Mouse (Mus musculus) cortical plate, adult 2 months (tissue): ENCODE measurements around the gene Srd5a1. TPM values are rescaled to one million over a fixed set of nuclear protein-coding genes. Genes with fewer than 3 reads are reported as not detected.

Experiments used
- H3K27ac ChIP-seq: fragments of 200-500 bp; 2 replicates; pipeline ENCODE4 v1.5.1; 2012; ENCODE audit warnings: low read length, control low read depth, inconsistent platforms; ENCODE audit not compliant: insufficient read depth
- H3K4me1 ChIP-seq: fragments of 200-500 bp; 2 replicates; pipeline ENCODE4 v1.6.1; 2011; ENCODE audit warnings: low read length; ENCODE audit not compliant: control insufficient read depth, insufficient read depth
- H3K4me3 ChIP-seq: fragments of 200-500 bp; 2 replicates; pipeline ENCODE4 v1.5.1; 2011; ENCODE audit warnings: mild to moderate bottlenecking, low read length, control low read depth; ENCODE audit not compliant: insufficient read depth
- CTCF ChIP-seq: fragments of 200-500 bp; IDR thresholded peaks from 2 replicates; pipeline ENCODE4 v1.5.1; 2011; ENCODE audit warnings: mild to moderate bottlenecking, control low read depth, low read length; ENCODE audit not compliant: insufficient read depth; ENCODE audit errors: extremely low read depth
- POLR2A ChIP-seq: fragments of 200-500 bp; IDR thresholded peaks from 2 replicates; pipeline ENCODE4 v1.6.1; 2011; ENCODE audit warnings: mild to moderate bottlenecking, low read length, control low read depth; ENCODE audit not compliant: insufficient read depth; ENCODE audit errors: extremely low read depth
- polyA plus RNA-seq: library from polyadenylated mRNA; depleted of rRNA; stranded (reverse); fragments of >200 nt; gene quantifications from 2 replicates; pipeline ENCODE4 v1.2.3, GENCODE M21; 2012; rRNA removed

Srd5a1 gene
- 14.1 and 14.7 TPM in 2 replicates for polyA plus RNA-seq

DNA sequence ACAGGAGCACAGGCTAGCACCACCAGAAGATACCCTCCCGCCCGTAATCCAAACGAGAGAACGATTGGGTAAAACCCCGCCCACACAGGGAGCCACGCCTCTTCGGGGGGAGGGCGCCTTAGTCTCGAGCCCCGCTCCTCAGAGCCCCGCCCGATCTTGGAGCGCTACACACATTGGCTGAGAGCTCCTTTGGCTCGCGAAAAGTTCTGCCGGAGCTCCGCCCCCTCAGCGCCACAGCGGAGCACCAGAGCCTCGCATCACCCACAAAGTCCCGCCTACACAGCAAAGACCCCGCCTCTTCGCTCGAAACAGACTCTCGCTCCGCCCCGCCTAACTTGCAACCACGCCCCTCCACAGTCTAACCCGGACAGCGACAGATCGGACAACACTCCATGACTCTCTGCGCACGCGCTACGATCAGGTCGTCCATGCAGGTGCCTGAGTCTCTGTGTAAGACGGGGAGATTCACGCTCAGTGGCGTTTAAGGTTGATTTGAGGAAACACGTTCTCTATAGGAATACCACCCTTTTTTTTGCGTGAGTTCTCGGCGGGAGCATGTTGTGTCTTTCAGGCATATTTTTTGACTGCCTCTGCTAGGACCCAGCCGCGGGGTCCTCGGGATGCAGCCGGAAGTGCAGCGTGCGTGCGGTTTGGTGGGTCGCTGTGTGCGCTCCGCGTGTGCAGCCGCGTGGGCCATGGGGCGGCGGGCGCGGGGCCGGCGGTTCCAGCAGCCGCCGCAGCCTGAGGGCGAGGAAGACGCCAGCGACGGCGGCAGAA lies at the start of gene Srd5a1:
TSS of gene Srd5a1 (minus strand) at position 45 of the 777 bp plus-strand sequence.
- H3K4me1 ChIP-seq = 0 out of 2 replicates have a peak, but pooled peaks cover 2% of the 10 kb centered on the region
- TF ChIP-seq CTCF = no peak
- TF ChIP-seq POLR2A = 0 out of 2 replicates have a peak, but pooled peaks have one; percentile 41
- peak within 1 kb of the TSS; percentile 59 for H3K4me3 ChIP-seq
- peak within 1 kb of the TSS; percentile 79 for H3K27ac ChIP-seq

DNA sequence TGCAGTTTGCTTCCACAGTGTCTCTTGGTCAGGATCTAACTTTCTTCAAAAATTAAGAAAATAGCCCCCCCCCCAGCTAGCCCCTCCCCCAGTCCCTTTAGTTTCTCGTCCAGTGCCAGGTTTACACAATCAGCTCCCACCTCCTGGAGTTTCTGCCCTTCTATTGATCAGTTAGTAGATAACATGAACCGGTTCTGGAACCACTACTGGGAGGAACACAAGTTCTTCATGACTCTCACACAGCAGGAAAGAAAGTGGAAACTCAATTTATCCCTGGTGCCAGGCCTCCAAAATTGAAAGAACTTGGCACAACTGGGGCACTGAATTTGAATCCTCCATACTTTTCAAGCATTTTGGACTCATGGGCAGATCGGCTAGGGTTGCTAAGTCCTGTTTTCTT lies 43.3 kb upstream of the Srd5a1 start:
- Histone ChIP-seq H3K27ac (no peak overlapping the region), H3K4me1 (no peaks in the 10 kb centered on the region), H3K4me3 (no peak overlapping the region)
- no peak for TF ChIP-seq POLR2A
- no peak for TF ChIP-seq CTCF

DNA sequence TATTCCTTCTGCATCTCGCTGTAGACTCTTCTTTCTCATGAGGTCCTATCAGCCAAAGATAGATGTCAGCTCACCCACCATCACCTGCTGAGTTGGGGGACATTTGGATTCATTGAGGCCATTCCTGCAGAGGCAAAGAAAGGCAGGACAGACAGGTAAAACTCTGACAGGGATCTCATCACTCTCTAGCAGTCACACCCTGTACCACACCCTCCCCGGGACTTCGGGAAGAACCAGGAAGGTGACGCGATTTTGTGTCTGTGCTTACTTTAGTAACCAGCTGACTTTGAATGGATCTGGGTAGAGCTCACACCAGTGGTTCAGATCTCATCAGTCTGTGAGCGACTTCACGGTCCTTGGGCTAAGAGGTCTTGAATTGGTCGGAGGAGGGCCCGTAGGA lies 35.2 kb upstream of the Srd5a1 start:
- no peak overlapping the region for H3K4me3 ChIP-seq
- no peak overlapping the region for H3K27ac ChIP-seq
- no peaks in the 10 kb centered on the region; the same call in 1 of the 2 replicates for H3K4me1 ChIP-seq
- TF ChIP-seq POLR2A = no peak
- TF ChIP-seq CTCF = no peak

DNA sequence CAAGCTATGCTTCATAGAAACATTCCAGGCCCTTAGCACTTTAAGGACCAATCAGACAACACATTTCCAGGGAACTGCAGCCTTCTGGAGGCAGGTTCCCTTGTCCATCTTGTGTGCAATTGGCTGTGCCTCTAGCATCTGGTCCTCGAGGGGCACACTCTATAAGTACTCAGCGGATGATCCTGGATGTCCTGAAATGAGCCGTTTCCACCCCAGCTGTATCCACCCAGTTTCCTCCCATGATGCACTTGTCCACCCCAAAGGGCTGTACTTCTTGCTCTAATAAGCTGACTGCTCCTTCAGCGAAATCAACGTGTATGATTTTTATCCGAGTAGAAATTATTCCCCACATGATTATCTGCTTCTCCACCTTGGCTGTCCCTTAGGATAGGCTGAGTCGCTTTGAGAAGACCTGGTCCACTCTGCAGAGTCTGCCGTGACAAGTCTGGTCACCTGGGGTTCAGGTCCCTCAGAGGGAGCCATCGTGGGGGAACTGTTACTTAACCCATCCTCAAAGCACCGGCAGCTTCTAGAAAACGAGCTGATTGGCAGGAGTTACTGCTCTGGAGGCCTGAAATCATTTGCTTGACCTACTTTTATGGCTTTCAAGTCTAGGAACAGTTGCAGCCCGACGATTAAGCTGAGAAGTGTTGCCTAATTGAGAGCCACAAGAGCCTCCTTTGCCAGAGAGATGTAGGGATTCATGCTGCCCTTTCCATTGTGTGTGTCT lies 34.6 kb upstream of the Srd5a1 start:
- H3K4me1 ChIP-seq = no peaks in the 10 kb centered on the region; the same call in 1 of the 2 replicates
- H3K27ac ChIP-seq = no peak overlapping the region
- no peak overlapping the region for H3K4me3 ChIP-seq
- no peak for TF ChIP-seq POLR2A
- TF ChIP-seq CTCF = no peak

DNA sequence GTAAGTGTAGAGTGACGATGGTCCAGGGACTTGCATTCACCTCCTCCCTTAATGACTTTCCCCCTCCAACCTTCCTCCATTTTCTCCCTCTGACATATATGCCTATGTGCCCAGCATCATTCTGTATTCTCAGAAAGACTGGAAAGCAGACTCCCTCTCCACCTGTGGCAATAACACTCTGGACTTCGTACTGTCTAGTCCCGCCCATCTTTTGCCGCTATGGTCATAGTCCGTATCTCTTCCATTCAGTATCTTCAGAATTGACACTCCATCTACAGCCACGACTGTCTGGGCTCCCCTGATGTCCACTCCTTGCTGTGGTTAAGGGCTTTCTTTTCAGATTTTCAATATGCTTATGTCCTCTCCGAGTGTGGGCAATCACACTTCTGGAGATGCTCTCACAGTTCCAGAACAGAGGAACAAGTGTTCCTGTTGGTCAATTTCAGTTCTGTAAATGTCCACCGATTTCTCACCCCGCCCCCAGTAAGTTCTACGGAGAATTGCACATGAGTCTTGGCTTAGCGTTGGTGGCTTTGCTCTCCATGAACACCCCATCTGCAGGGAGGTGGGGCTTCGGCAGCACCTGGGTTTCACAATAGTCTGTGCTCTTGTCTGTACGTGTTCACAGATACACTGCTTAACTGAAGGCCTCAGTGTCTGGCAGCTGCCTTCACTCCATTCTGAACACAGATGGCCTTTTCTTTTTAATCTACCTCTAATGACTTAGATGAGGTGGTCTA lies 33.4 kb upstream of the Srd5a1 start:
- H3K27ac ChIP-seq = no peak overlapping the region
- H3K4me3 ChIP-seq = no peak overlapping the region
- no peak for TF ChIP-seq CTCF
- TF ChIP-seq POLR2A = no peak
- H3K4me1 ChIP-seq = no peaks in the 10 kb centered on the region; the same call in 1 of the 2 replicates

DNA sequence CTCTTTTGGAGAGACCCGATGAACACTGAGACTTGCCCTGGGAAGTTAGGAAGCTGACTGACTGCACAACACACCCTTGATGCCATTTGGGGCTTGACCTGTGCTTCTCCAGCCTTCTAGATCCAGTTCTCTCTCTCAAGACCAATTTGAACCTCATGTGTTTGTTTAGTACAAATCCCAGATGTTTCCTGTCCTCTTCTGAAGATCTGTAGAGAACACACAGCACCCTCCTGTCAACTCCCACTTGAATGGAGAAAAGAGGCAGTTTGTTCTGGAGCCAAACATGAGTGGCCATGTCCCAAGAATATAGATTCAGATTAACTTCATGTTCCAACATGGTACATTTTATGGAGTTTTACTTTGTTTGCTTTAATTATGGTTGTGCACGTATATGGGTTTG lies 32.7 kb upstream of the Srd5a1 start:
- TF ChIP-seq POLR2A (no peak), CTCF (no peak)
- no peak overlapping the region for H3K4me3 ChIP-seq
- no peak overlapping the region for H3K27ac ChIP-seq
- H3K4me1 ChIP-seq = no peaks in the 10 kb centered on the region; the same call in 1 of the 2 replicates

DNA sequence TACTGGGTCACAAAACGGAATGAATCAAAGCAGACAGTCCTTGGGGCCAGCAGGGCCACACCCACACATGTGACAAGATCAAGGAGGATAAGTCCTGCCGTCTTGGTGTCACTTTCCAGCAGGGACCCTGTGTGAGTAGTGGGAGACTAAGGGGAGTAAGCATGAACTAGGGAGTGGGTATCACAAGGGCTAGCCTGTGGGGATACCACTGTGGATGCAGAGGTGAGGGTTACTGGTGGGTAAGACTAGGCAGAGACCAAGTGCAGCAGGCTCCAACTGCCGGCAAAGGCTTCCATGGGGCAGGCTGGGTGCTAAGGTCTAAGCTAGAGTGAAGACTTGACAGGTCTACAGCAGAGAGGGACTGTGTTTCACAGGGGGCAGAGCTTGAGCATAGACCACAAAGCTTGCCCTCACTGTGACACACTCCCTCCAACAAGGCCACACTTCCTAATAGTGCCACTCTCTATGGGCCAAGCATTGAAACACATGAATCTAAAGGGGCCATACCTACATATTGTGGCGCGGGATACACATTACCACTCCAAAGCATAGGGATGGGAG lies 31.5 kb upstream of the Srd5a1 start:
- TF ChIP-seq CTCF (no peak), POLR2A (no peak)
- no peaks in the 10 kb centered on the region; the same call in 1 of the 2 replicates for H3K4me1 ChIP-seq
- no peak overlapping the region for H3K4me3 ChIP-seq
- H3K27ac ChIP-seq = no peak overlapping the region

DNA sequence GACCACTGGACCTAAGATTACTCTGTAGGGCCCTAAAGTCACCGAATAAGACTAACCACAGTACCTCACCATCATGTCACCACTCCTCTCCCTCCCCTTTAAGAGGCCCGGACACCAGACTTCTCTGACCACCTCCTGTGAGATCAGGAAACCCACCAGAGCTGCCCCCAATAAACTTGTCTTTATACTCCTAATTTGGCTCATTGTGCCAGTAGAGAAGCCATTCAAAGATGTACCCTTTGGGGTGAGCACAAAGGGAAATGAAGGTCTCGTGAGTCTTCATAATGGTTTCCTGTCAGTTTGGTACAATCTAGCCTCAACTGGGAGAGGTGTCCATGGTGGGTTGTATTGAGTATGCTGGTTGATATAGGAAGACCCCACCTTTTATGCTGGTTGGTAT lies 29.8 kb upstream of the Srd5a1 start:
- Histone ChIP-seq H3K4me1 (no peaks in the 10 kb centered on the region), H3K4me3 (no peak overlapping the region), H3K27ac (no peak overlapping the region)
- TF ChIP-seq POLR2A (no peak), CTCF (no peak)

DNA sequence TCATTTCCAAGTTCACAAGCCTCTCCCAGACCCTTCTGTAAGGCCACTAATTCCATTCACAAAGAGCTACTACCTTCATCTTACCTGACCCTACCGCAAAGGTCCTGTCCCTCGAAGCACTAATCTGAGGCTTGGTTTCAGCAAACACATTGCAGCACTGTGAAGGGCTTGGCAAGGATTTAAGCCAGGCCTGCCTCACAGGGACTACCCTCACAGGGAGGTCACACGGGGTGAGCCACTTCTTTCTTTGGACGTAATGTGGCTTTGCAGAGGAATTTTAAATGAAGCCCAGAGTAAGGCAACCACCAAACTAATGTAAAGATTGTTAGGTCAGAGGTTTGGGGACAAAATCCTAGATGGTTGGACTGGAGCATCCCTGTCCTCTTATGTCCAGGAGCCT lies 29.3 kb upstream of the Srd5a1 start:
- H3K4me3 ChIP-seq = no peak overlapping the region
- H3K27ac ChIP-seq = no peak overlapping the region
- TF ChIP-seq POLR2A = no peak
- TF ChIP-seq CTCF = no peak
- no peaks in the 10 kb centered on the region for H3K4me1 ChIP-seq
